Mouse (Mus musculus) embryonic fibroblast, embryonic 13.5 days (primary cell): ENCODE data around the gene Sp7. TPM values are rescaled to one million over a fixed set of nuclear protein-coding genes. Genes with fewer than 3 reads are reported as not detected.

Experiments
- H3K27ac ChIP-seq: 2 replicates; pipeline ENCODE4 v1.5.1; 2012; ENCODE audit warnings: low read length, control low read depth, inconsistent platforms; ENCODE audit not compliant: insufficient read depth
- H3K4me1 ChIP-seq: 2 replicates; pipeline ENCODE4 v1.6.1; 2011; ENCODE audit warnings: low read length; ENCODE audit not compliant: control insufficient read depth, insufficient read depth
- H3K4me3 ChIP-seq: 2 replicates; pipeline ENCODE4 v1.5.1; 2011; ENCODE audit warnings: mild to moderate bottlenecking, control low read depth, low read length; ENCODE audit not compliant: insufficient read depth
- CTCF ChIP-seq: IDR thresholded peaks from 2 replicates; pipeline ENCODE4 v1.5.1; 2011; ENCODE audit warnings: mild to moderate bottlenecking, control low read depth, low read length, moderate library complexity, borderline replicate concordance; ENCODE audit not compliant: insufficient read depth
- POLR2A ChIP-seq: IDR thresholded peaks from 2 replicates; pipeline ENCODE4 v1.6.1; 2011; ENCODE audit warnings: low read depth, mild to moderate bottlenecking, control low read depth, low read length, moderate library complexity
- polyA plus RNA-seq: library from polyadenylated mRNA; stranded (reverse); fragments of >200 nt; gene quantifications from 2 replicates; pipeline ENCODE4 v1.2.4, GENCODE M21; 2011; ENCODE audit warnings: low read depth; ENCODE audit not compliant: missing spikeins, insufficient read length

Sp7 gene
- polyA plus RNA-seq, 1 experiment: 1.1 TPM

GRCm38 (mm10) chr15:102405489-102406195 is 38.7 kb upstream of the Sp7 start, which contains the start of gene Sp1:
Sp1 (plus strand) TSS chr15:102406143.
- H3K27ac ChIP-seq: peak within 1 kb of the TSS; percentile 100
- peak within 1 kb of the TSS; percentile 46 for H3K4me3 ChIP-seq
- 0 out of 2 replicates have a peak, but pooled peaks cover 3% of the 10 kb centered on the region for H3K4me1 ChIP-seq
- TF ChIP-seq CTCF (no peak), POLR2A (peak; percentile 87)

- Histone ChIP-seq H3K27ac (peak overlapping the region; percentile 100), H3K4me3 (peak overlapping the region; percentile 42), H3K4me1 (0 out of 2 replicates have a peak, but pooled peaks cover 6% of the 10 kb centered on the region)
- TF ChIP-seq CTCF: no peak; the same call in 1 of the 2 replicates
- TF ChIP-seq POLR2A: peak; percentile 35; the same call in 1 of the 2 replicates
Observed at GRCm38 (mm10) chr15:102404608-102405488, 37.9 kb upstream of the Sp7 start.

GRCm38 (mm10) chr15:102402210-102402609 is 35.2 kb upstream of the Sp7 start:
- Histone ChIP-seq H3K4me1 (0 out of 2 replicates have a peak, but pooled peaks cover 4% of the 10 kb centered on the region), H3K27ac (no peak overlapping the region), H3K4me3 (no peak overlapping the region)
- TF ChIP-seq CTCF: no peak
- TF ChIP-seq POLR2A: no peak

- TF ChIP-seq CTCF (no peak), POLR2A (no peak)
- Histone ChIP-seq H3K4me3 (no peak overlapping the region), H3K27ac (no peak overlapping the region), H3K4me1 (0 out of 2 replicates have a peak, but pooled peaks cover 4% of the 10 kb centered on the region)
Observed at GRCm38 (mm10) chr15:102401278-102401677, 34.3 kb upstream of the Sp7 start.

GRCm38 (mm10) chr15:102400476-102401045 is 33.6 kb upstream of the Sp7 start:
- Histone ChIP-seq H3K27ac (no peak overlapping the region; the same call in 1 of the 2 replicates), H3K4me1 (0 out of 2 replicates have a peak, but pooled peaks cover 7% of the 10 kb centered on the region), H3K4me3 (no peak overlapping the region)
- TF ChIP-seq POLR2A (no peak), CTCF (no peak)

- no peak for TF ChIP-seq CTCF
- peak; percentile 70 for TF ChIP-seq POLR2A
Observed at GRCm38 (mm10) chr15:102399229-102400221, 32.5 kb upstream of the Sp7 start.

GRCm38 (mm10) chr15:102398629-102399028 is 31.6 kb upstream of the Sp7 start:
- Histone ChIP-seq H3K27ac (peak overlapping the region; percentile 2; the same call in 1 of the 2 replicates), H3K4me3 (no peak overlapping the region), H3K4me1 (peaks cover 11% of the 10 kb centered on the region; the same call in 1 of the 2 replicates)
- TF ChIP-seq POLR2A: no peak
- no peak for TF ChIP-seq CTCF

More at GRCm38 (mm10) chr15:102399229-102400221, 32.5 kb upstream of the Sp7 start:
- Histone ChIP-seq H3K27ac (peak overlapping the region; percentile 42), H3K4me1 (peaks cover 11% of the 10 kb centered on the region; the same call in 1 of the 2 replicates), H3K4me3 (peak overlapping the region; percentile 28)

GRCm38 (mm10) chr15:102395061-102395460 is 28.1 kb upstream of the Sp7 start:
- no peak for TF ChIP-seq CTCF
- Histone ChIP-seq H3K4me3 (no peak overlapping the region), H3K27ac (no peak overlapping the region), H3K4me1 (peaks cover 7% of the 10 kb centered on the region)
